In the genomic region with DNA sequence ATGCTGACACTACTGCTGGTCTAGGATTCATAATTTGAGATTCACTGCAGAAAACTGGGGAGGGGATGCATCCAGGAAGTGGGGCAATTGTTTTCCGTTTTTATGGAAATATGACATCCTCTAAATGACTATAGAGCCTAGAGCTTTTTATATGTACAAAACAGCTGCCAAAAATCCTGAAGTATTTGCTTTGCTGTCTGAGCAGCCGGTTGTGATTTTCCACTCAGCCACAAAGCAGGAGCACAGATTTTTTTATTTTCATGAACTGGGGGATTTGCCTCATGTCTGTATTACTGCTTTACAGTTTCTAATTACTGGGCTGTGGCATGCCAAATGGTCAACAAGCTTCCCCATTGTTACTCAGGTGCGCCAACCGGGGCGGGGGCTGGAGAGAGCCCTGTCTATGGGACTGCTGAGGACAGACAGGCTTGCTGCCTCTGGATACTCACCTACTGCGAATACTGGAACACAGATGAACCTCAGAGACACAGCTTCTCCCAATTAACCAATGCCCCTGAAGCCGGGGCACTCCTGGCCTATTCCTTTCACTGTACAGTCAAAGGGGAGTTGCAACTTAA, we compare ENCODE assay signal across 13 mouse cellular contexts. TPM values are rescaled to one million over a fixed set of nuclear protein-coding genes. Genes with fewer than 3 reads are reported as not detected.
A peak's percentile ranks its signal among the peaks of the same experiment; 100 is the strongest.
DNase-seq lines count a peak whose midpoint lies in the region; ATAC-seq and TF ChIP-seq lines count a peak whose summit lies in the region.
"Had no signal": no experiment of that assay in that cellular context is flagged by ENCODE, and none has a peak within 500 bp of the region (broad histone marks: within the 10 kb centered on the region; RNA-seq: fewer than 3 reads in every experiment).

No protein-coding gene starts in this region.

- H3K4me1 ChIP-seq in forebrain, postnatal 0 days (ENCODE audit: insufficient read depth): peaks cover 24% of the 10 kb centered on the region
- peaks cover 57% of the 10 kb centered on the region for H3K4me1 ChIP-seq in forebrain, embryonic 12.5 days
- peaks cover 14% of the 10 kb centered on the region for H3K4me1 ChIP-seq in kidney, postnatal 0 days (replicated peaks; ENCODE audit: insufficient read depth, low read length)
- peaks cover 31% of the 10 kb centered on the region for H3K4me1 ChIP-seq in kidney, embryonic 14.5 days (ENCODE audit: control insufficient read depth, insufficient read depth, low read length)
- H3K4me1 ChIP-seq in olfactory bulb, adult 2 months (ENCODE audit: control insufficient read depth, insufficient read depth, low read length): peaks cover 9% of the 10 kb centered on the region; the same call in 1 of the 2 replicates

- TF ChIP-seq POLR2A in brain, embryonic 14.5 days (IDR thresholded peaks at IDR 0.05; ENCODE audit: borderline replicate concordance, extremely low read depth, insufficient read depth, insufficient read length, poor library complexity, severe bottlenecking): no peak
- no peak for TF ChIP-seq POLR2A in olfactory bulb, adult 2 months (IDR thresholded peaks at IDR 0.05; ENCODE audit: insufficient read depth, low read depth, low read length)

- no peaks in the 10 kb centered on the region for H3K27me3 ChIP-seq in forebrain, postnatal 0 days (ENCODE audit: insufficient read depth, low read length)
- H3K27me3 ChIP-seq in forebrain, embryonic 12.5 days: no peaks in the 10 kb centered on the region
- H3K27me3 ChIP-seq in kidney, postnatal 0 days (ENCODE audit: insufficient read depth, low read length): no peaks in the 10 kb centered on the region
- H3K27me3 ChIP-seq in kidney, embryonic 14.5 days (ENCODE audit: control insufficient read depth, insufficient read depth, low read length): no peaks in the 10 kb centered on the region
- H3K27me3 ChIP-seq: heart, embryonic 12.5 days; liver, embryonic 12.5 days; neural tube, embryonic 13.5 days had no signal

- H3K36me3 ChIP-seq in forebrain, postnatal 0 days (ENCODE audit: insufficient read depth): no peaks in the 10 kb centered on the region
- H3K36me3 ChIP-seq in forebrain, embryonic 12.5 days (replicated peaks): no peaks in the 10 kb centered on the region
- H3K36me3 ChIP-seq in kidney, postnatal 0 days (ENCODE audit: insufficient read depth, low read length): no peaks in the 10 kb centered on the region
- H3K36me3 ChIP-seq in kidney, embryonic 14.5 days (ENCODE audit: control insufficient read depth, insufficient read depth, low read length): no peaks in the 10 kb centered on the region
- H3K36me3 ChIP-seq: heart, embryonic 12.5 days; liver, embryonic 12.5 days; neural tube, embryonic 13.5 days had no signal

- ATAC-seq in forebrain, postnatal 0 days: peak; percentile 23; the same call in 1 of the 2 replicates
- no peak for ATAC-seq in forebrain, embryonic 12.5 days (ENCODE audit: low FRiP score)
- ATAC-seq in kidney, postnatal 0 days (replicated peaks; ENCODE audit: low FRiP score, low read depth): no peak
- no peak for ATAC-seq in kidney, embryonic 14.5 days (ENCODE audit: low FRiP score, low TSS enrichment)
- ATAC-seq: liver, embryonic 12.5 days had no signal

- no peak overlapping the region for H3K4me3 ChIP-seq in forebrain, postnatal 0 days (ENCODE audit: low read depth, low read length)
- H3K4me3 ChIP-seq in forebrain, embryonic 12.5 days (replicated peaks): no peak overlapping the region
- no peak overlapping the region for H3K4me3 ChIP-seq in kidney, postnatal 0 days (replicated peaks; ENCODE audit: low read depth, low read length)
- no peak overlapping the region for H3K4me3 ChIP-seq in kidney, embryonic 14.5 days (ENCODE audit: low read length)
- H3K4me3 ChIP-seq in olfactory bulb, adult 2 months (ENCODE audit: insufficient read depth, low read depth, low read length): no peak overlapping the region
- H3K4me3 ChIP-seq: heart, embryonic 12.5 days; liver, embryonic 12.5 days; neural tube, embryonic 13.5 days had no signal

- H3K4me2 ChIP-seq in forebrain, postnatal 0 days (ENCODE audit: low read depth): no peak overlapping the region
- no peak overlapping the region for H3K4me2 ChIP-seq in forebrain, embryonic 12.5 days
- no peak overlapping the region for H3K4me2 ChIP-seq in kidney, postnatal 0 days (ENCODE audit: low read length)
- H3K4me2 ChIP-seq in kidney, embryonic 14.5 days (replicated peaks; ENCODE audit: low read depth, low read length): no peak overlapping the region
- H3K4me2 ChIP-seq: heart, embryonic 12.5 days; liver, embryonic 12.5 days; neural tube, embryonic 13.5 days had no signal

- TF ChIP-seq CTCF in forebrain, postnatal 0 days (IDR thresholded peaks at IDR 0.05; ENCODE audit: low read depth): no peak
- TF ChIP-seq CTCF in kidney, postnatal 0 days (IDR thresholded peaks at IDR 0.05; ENCODE audit: low read depth): no peak
- no peak for TF ChIP-seq CTCF in brain, embryonic 14.5 days (IDR thresholded peaks at IDR 0.05; ENCODE audit: borderline replicate concordance, extremely low read depth, insufficient read depth, insufficient read length)
- TF ChIP-seq CTCF in olfactory bulb, adult 2 months (IDR thresholded peaks at IDR 0.05; ENCODE audit: insufficient read depth, low read depth, low read length): no peak

- no peaks in the 10 kb centered on the region for H3K9me3 ChIP-seq in forebrain, postnatal 0 days (ENCODE audit: low read length)
- H3K9me3 ChIP-seq in forebrain, embryonic 12.5 days: no peaks in the 10 kb centered on the region
- H3K9me3 ChIP-seq in kidney, postnatal 0 days (replicated peaks; ENCODE audit: low read length): no peaks in the 10 kb centered on the region
- H3K9me3 ChIP-seq in kidney, embryonic 14.5 days (ENCODE audit: control insufficient read depth, low read length): no peaks in the 10 kb centered on the region
- H3K9me3 ChIP-seq: heart, embryonic 12.5 days; liver, embryonic 12.5 days; neural tube, embryonic 13.5 days had no signal

- H3K9ac ChIP-seq in forebrain, postnatal 0 days: no peak overlapping the region
- H3K9ac ChIP-seq in forebrain, embryonic 12.5 days: no peak overlapping the region
- no peak overlapping the region for H3K9ac ChIP-seq in kidney, postnatal 0 days (ENCODE audit: low read depth, low read length)
- H3K9ac ChIP-seq in kidney, embryonic 14.5 days (ENCODE audit: low read depth, low read length): no peak overlapping the region
- H3K9ac ChIP-seq: heart, embryonic 12.5 days; liver, embryonic 12.5 days; neural tube, embryonic 13.5 days had no signal

- WGBS in forebrain, postnatal 0 days: 28% methylated on average over 7 of the region's 7 CpGs
- WGBS in forebrain, embryonic 12.5 days: 52% methylated on average over 7 of the region's 7 CpGs
- 65% methylated on average over 7 of the region's 7 CpGs for WGBS in kidney, postnatal 0 days
- WGBS in kidney, embryonic 14.5 days: 66% methylated on average over 7 of the region's 7 CpGs
- WGBS in olfactory bulb, adult 2 months: 48% methylated on average over 7 of the region's 7 CpGs

- DNase-seq in forebrain, postnatal 0 days: no peak
- peak; percentile 76 for DNase-seq in kidney, postnatal 0 days (ENCODE audit: low spot score)
- DNase-seq in brain, embryonic 14.5 days (ENCODE audit: low read depth): peak; percentile 41
- DNase-seq in kidney, postnatal 10 days: no peak
- DNase-seq: adrenal gland, adult 8-10 months; B cell, adult 2 months; kidney, adult 18-20 months had no signal

- 0 out of 2 replicates have a peak overlapping the region, but pooled peaks have one; percentile 16 for H3K27ac ChIP-seq in forebrain, postnatal 0 days (ENCODE audit: low read depth, low read length)
- no peak overlapping the region for H3K27ac ChIP-seq in forebrain, embryonic 12.5 days
- no peak overlapping the region for H3K27ac ChIP-seq in kidney, postnatal 0 days
- H3K27ac ChIP-seq in kidney, embryonic 14.5 days (ENCODE audit: low read depth, low read length): no peak overlapping the region
- H3K27ac ChIP-seq in olfactory bulb, adult 2 months (ENCODE audit: insufficient read depth, low read depth, low read length): 0 out of 2 replicates have a peak overlapping the region, but pooled peaks have one; percentile 29
- H3K27ac ChIP-seq: liver, embryonic 12.5 days; neural tube, embryonic 13.5 days had no signal

RNA-seq across cellular contexts. Expression of gene Auts2, which starts 53.3 kb away (rescaled TPM):
- 42.2 and 66.2 TPM in 2 replicates for total RNA-seq in forebrain, postnatal 0 days (2014; rRNA removed)
- 23.7 and 40.9 TPM in 2 replicates for polyA plus RNA-seq in forebrain, postnatal 0 days (2015; fragmentation: Nextera tagmentation; extraction: Ambion mirVana)
- polyA plus RNA-seq in forebrain, embryonic 12.5 days (2016; fragmentation: Nextera tagmentation; extraction: Ambion mirVana): 90.0 and 94.8 TPM in 2 replicates
- polyA plus RNA-seq in kidney, postnatal 0 days (2015; fragmentation: Nextera tagmentation; extraction: Ambion mirVana): 7.5 and 8.6 TPM in 2 replicates
- polyA plus RNA-seq in kidney, embryonic 14.5 days (2014; fragmentation: Nextera tagmentation; extraction: Ambion mirVana): 29.1 and 32.6 TPM in 2 replicates
- polyA plus RNA-seq in brain, embryonic 14.5 days (2012; rRNA removed): 91.8 and 122 TPM in 2 replicates
- not detected in 2 replicates for polyA plus RNA-seq in olfactory bulb, adult 2 months (2012; ENCODE audit: insufficient read depth, insufficient read length, low replicate concordance, missing spikeins)

Comparison
In these comparisons a context has a peak if more than half of its experiments do, and no peak if none do; other contexts are left out.
1. DNase-seq: peak in kidney, postnatal 0 days (single experiment) and brain, embryonic 14.5 days (single experiment); none in forebrain, postnatal 0 days (single experiment) and kidney, postnatal 10 days (single experiment).
2. H3K27ac ChIP-seq: peak in forebrain, postnatal 0 days (single experiment) and olfactory bulb, adult 2 months (single experiment); none in forebrain, embryonic 12.5 days (single experiment), kidney, postnatal 0 days (single experiment) and kidney, embryonic 14.5 days (single experiment).